Mouse (Mus musculus): ENCODE data around the gene Smagp. TPM values are rescaled to one million over a fixed set of nuclear protein-coding genes. Genes with fewer than 3 reads are reported as not detected.
A peak's percentile ranks its signal among the peaks of the same experiment; 100 is the strongest.

The Smagp gene
- 1 to 10 TPM; 2.4 to 2.6 TPM for total RNA-seq (2021)

DNA sequence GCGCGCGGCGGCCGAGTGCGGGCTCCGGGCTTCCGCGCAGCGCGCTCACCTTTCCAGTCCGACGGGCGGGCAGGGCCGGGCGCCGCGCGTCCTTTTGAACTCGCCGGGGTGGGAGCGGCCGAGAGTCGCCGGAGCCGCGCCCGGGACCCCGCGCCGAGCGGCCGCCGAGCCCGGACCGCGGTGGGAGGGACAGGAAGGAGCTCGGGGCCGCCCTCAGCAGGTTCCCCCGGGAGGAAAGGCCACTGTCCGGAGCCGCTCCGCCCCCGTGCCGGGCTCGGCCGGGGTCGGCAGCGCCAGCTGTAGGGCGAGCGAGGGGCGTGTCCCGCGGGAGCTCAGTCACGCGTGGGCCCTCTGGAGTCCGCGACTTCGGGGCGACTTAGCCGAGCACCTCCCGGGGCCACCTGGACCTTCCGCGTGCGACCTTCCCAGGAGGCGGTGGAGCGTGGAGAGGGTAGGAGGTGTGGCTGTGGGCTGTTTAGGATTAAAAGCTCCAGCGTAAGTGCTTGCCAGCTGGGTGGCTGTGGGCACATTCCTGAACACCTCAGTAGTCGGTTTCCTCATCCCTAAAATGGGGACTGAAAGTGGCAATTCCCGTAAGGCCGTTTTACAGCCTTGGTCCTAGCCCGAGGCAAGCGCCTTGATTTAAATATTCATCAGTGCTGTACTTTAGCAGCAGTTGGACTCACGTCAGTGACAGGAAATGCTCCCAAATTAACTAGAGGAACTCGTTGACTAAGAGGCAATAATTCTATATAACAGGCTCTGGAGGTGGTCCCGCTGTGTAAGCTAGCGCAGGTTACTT lies at the start of gene Smagp:
Gene Smagp (minus strand): TSS at position 241 of the 802 bp plus-strand sequence.
- intact Hi-C loops (cut with DNase I), result no loop called here
- DNase-seq (ENCODE audit: extremely low spot score in 1 of 2, low spot score in 2 of 2), result peak in 1 of 2 experiments; percentile 72

DNA sequence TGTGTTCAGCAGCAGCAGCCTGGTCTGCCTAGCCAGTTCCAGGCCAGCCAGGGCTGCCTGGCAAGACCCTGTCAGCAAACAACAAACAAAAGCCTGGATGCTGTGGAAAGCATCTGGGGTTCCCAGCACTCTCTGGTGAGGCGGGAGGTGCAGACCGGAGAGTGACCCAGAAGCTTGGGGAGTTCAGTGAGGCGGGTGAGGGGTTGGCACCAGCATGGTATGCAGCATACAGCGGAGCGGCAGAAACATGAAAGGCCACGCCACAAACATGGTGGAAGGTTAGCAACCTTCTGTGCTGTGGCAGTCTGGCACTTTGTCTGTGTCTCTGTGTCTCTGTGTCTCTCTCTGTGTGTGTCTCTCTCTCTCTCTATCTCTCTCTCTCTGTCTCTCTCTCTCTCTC lies 49.7 kb upstream of the Smagp start:
- intact Hi-C loops (cut with DNase I), result loop anchor here (10.0 kb wide), 1 partner anchor 162 kb away; no protein-coding TSS in a partner anchor
- DNase-seq (ENCODE audit: extremely low spot score in 1 of 2, low spot score in 2 of 2), result no peak

- no peak for DNase-seq (ENCODE audit: extremely low spot score in 1 of 2, low spot score in 2 of 2)
- intact Hi-C loops (cut with DNase I), result loop anchor here (10.0 kb wide), 1 partner anchor 161 kb away; no protein-coding TSS in a partner anchor
These were observed 49.1 kb upstream of the Smagp start for GRCm38 (mm10) chr15:100685849-100686248.

- intact Hi-C loops (cut with DNase I), result loop anchor here (10.0 kb wide), 1 partner anchor 160 kb away; no protein-coding TSS in a partner anchor
- DNase-seq (ENCODE audit: extremely low spot score in 1 of 2, low spot score in 2 of 2), result no peak
These were observed 48.5 kb upstream of the Smagp start for GRCm38 (mm10) chr15:100685255-100685654.

- no peak for DNase-seq (ENCODE audit: extremely low spot score in 1 of 2, low spot score in 2 of 2)
- intact Hi-C loops (cut with DNase I), result loop anchor here (5.0 to 10.0 kb wide), 3 partner anchors 67 to 217 kb away; partner anchors contain the start of genes Dazap2 and Letmd1
These were observed 47.7 kb upstream of the Smagp start for GRCm38 (mm10) chr15:100684450-100684849.

GRCm38 (mm10) chr15:100683041-100683440 lies 46.3 kb upstream of the Smagp start:
- DNase-seq (ENCODE audit: extremely low spot score in 1 of 2, low spot score in 2 of 2), result peak; percentile 77 to 83
- intact Hi-C loops (cut with DNase I), result loop anchor here (5.0 to 10.0 kb wide), 3 partner anchors 66 to 216 kb away; partner anchors contain the start of genes Dazap2 and Letmd1

DNA sequence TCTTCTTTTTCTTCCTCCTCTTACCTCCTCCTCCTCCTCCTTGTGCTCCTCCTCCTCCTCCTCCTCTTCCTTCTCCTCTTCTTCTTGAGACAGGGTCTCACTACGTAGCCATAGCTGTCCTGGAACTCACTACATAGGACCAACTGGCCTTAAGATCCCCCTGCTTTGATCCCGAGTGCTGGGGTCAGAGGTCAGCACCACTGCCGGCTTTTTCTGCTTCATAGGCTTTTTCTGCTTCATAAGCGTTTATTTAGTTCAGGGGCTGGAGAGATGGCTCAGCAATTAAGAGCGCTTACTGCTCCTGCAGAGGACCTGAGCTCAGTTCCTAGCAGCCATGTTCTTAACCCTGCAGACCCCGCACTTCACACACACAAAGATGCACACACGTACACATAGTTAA lies 45.0 kb upstream of the Smagp start:
- intact Hi-C loops (cut with DNase I), result loop anchor here (5.0 to 10.0 kb wide), 3 partner anchors 64 to 214 kb away; partner anchors contain the start of genes Dazap2 and Letmd1
- DNase-seq (ENCODE audit: extremely low spot score in 1 of 2, low spot score in 2 of 2), result no peak

GRCm38 (mm10) chr15:100680381-100680780 lies 43.6 kb upstream of the Smagp start:
- intact Hi-C loops (cut with DNase I), result loop anchor here (5.0 to 10.0 kb wide), 3 partner anchors 63 to 213 kb away; partner anchors contain the start of genes Dazap2 and Letmd1
- DNase-seq (ENCODE audit: extremely low spot score in 1 of 2, low spot score in 2 of 2), result no peak

DNA sequence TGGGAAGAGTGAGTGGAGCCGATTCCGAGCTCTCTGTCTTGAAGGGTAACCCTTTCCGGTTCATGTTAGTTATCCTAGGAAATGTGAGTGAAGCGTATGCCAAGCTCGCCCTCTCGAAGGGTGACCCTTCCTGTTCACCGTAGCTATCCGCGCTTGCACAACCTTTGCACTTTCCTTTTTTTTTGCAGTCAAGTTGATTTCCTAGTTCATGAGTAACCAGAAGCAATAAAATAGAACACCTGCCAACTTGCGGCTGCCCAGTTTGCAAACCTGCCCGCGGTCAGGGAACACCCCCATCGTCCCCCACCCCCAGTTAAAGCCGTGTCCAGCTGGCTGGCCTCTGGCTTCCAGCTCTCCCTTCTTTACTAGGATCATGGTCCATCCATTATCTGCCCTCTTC lies 42.3 kb upstream of the Smagp start:
- intact Hi-C loops (cut with DNase I), result no loop called here
- DNase-seq (ENCODE audit: extremely low spot score in 1 of 2, low spot score in 2 of 2), result no peak

DNA sequence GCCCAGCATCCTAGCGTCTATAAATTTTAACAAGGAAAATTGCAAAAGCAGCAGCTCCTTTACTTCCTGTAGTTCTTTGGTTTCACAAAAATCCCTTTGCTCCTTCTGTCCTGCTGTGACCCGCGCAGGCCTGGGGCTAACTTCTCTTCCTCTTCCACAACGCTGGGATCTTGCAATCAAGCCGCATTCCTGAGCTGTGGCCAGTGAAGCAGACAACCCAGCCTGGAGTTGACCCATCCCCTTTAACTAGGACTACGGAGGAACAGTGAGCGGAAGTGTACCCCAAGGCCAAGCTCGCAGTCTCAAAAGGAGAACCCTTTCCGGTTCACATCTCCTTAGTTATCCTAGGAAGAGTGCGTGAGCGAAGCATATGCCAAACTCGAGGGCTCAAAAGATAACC lies 41.8 kb upstream of the Smagp start:
- intact Hi-C loops (cut with DNase I), result no loop called here
- DNase-seq (ENCODE audit: extremely low spot score in 1 of 2, low spot score in 2 of 2), result peak in 1 of 2 experiments; percentile 40

DNA sequence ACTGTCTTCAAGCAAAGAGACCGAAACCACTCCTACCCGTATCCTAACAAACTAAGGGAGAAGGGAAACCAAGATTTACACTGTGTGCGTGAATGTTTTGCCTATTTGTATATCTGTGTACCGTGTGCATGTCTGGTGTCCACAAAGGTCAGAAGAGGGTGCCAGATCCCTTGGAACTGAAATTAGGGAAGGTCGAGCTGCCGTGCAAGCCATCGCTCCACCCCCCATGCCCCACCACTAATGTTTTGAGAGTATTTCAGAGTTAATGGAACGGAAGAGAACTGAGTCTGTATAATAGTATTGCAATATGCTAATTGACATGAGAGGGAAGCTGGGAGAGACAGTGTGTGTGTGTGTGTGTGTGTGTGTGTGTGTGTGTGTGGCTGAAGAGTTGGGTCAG lies 40.9 kb upstream of the Smagp start:
- no peak for DNase-seq (ENCODE audit: extremely low spot score in 1 of 2, low spot score in 2 of 2)
- intact Hi-C loops (cut with DNase I), result no loop called here

- intact Hi-C loops (cut with DNase I), result no loop called here
These were observed 39.8 kb upstream of the Smagp start for GRCm38 (mm10) chr15:100676521-100676920.

DNA sequence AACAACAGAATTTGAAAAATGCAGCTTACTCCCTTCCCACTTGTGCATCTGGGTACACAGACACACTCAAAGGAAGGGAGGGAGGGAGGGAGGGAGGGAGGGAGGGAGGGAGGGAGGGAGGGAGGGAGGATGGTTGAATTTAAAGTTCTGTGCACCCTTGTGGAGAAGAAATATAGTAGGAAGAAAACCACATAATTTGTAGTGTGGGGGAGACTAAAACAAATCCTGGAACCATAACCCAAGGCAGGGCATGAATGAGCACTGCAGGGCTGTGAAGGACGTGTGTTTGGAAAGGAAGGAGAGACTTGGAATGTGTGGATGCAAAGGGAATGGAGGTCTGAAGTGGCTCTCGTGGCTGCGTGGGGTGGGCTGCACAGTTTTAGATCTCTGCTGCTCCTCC lies 38.7 kb upstream of the Smagp start:
- DNase-seq (ENCODE audit: extremely low spot score in 1 of 2, low spot score in 2 of 2), result no peak
- intact Hi-C loops (cut with DNase I), result no loop called here

More at GRCm38 (mm10) chr15:100676521-100676920, 39.8 kb upstream of the Smagp start:
- no peak for DNase-seq (ENCODE audit: extremely low spot score in 1 of 2, low spot score in 2 of 2)

DNA sequence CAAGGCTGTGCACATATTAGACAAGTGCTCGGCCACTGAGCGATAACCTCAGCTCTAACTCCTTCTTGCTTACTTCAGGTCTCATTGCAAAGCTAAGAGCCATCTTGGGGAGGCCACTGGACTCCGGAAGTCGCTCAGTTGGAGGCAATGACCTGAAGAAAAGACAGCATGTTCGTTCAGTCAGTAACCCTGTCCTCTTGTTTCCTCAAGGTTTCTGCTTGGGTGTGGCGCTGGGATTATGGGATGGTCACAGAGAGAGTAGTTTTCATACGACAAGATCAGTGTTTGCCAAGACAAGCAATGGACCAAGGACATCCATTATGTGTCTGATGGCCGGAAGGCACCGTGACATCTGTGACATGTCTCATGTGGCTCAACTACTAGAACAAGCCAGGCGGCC lies 37.8 kb upstream of the Smagp start:
- no peak for DNase-seq (ENCODE audit: extremely low spot score in 1 of 2, low spot score in 2 of 2)
- intact Hi-C loops (cut with DNase I), result no loop called here

DNA sequence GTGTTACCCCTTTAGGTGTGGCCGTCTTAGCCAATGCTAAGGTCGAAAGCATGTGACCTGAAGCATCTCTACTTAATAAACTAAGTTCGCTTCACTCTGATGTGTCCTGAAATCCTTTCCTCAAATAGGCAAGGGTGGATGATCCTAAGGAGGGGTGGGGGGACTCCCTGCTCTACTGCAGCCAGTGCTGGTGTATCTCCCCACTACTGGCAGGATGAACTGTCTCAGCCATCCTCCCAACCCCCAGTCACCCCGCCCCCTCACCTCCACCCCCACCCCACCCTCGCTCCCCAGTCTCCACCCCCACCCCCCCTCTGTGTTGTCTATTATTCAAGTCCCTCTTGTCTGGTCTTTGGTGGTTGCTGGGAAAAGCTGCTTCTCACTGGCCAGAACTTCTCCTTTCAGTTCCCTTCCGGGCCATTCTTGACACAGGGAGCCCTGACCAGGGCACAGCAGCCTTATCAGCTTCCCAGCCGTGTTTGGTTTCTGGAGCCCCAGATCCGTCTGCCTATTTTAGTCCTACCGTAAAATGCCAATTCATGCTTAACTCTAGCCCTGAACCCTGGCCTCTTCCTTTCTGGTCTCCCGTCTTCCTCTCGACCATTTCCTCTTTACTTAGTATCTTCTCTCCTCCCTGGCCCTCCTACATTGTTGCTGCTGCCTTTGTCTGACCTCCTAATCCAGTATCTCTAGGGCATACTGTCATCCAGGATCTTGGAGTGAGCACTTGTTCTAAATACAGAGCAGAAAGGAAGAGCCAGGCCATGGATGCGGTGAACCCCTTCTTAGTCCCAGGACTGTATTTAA lies 37.0 kb upstream of the Smagp start:
- intact Hi-C loops (cut with DNase I), result no loop called here
- DNase-seq (ENCODE audit: extremely low spot score in 1 of 2, low spot score in 2 of 2), result no peak

- intact Hi-C loops (cut with DNase I), result no loop called here
- no peak for DNase-seq (ENCODE audit: extremely low spot score in 1 of 2, low spot score in 2 of 2)
These were observed 34.1 kb upstream of the Smagp start for GRCm38 (mm10) chr15:100670833-100671232.

DNA sequence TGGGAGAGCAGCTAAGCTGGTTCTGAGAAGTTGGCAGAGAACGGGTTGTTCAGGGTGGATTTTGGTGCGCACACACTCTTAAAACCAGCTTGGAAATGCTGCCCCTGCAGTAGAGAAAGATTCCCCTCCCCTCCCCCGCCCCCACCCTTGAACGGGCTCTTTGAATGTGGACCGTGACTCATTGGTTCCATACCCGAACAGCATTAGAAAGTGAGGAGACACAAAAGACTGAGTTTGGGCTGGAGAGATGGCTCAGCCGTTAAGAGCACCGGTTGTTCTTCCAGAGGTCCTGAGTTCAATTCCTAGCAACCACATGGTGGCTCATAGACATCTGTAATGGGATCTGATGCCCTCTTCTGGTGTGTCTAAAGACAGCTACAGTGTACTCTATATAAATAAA lies 33.3 kb upstream of the Smagp start:
- intact Hi-C loops (cut with DNase I), result no loop called here
- DNase-seq (ENCODE audit: extremely low spot score in 1 of 2, low spot score in 2 of 2), result no peak

DNA sequence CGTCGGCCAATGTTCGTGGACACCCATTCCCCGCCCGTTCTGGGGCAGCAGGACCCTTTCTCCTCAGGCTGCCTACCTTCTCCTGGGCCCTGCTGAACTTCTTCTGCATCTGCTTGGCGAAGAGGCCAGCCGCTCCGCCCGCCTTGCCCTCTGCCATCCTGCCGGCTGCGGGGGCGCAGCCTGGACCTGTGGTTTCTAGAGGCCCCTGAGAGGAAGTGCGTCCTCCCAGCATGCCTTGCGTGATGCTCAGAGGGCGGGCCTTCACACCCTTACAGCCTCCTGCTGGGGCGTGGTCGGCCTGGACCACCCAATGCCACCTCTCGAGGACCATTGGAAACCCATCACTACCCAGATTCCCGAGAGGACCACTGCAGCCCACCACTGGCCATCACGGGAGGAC lies 32.6 kb upstream of the Smagp start, which contains the start of gene Bin2:
Gene Bin2 (minus strand): TSS at position 217 of the 400 bp plus-strand sequence.
- intact Hi-C loops (cut with DNase I), result no loop called here

DNA sequence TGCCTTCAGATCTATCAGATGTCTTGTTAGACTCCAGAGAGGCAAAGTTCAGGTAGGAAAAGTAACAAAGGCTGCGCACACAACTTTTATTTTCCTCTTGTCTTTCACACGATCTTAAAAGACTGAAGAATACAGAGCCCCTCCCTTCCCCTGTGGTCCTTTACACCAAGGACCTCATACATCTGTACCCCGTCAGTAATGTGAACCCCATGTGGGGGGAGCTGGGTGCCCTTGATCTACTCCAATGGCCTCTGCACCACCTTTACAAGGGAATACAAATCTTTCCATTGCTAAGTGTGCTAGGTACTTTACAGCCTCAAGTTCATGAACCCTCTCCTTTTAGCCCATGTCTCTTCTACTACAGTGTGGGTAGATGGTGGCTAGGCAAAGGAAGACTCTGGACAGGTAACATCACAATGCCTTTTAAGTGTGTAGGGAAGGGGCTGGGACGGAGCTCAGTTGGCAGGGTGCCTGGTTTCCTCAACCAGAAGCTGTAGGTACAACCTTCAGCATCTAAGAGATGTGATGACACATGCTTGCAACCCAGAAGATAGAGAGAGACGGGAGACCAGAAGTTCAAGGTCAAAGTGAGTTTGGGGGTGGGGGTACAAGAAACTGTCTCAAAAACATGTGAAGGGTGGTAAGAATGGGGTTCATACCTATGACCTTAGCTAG lies 31.3 kb upstream of the Smagp start:
- no peak for DNase-seq (ENCODE audit: extremely low spot score in 1 of 2, low spot score in 2 of 2)
- intact Hi-C loops (cut with DNase I), result no loop called here

More for the DNA sequence above, 32.6 kb upstream of the Smagp start, which contains the start of gene Bin2:
- peak in 1 of 2 experiments; percentile 59 for DNase-seq (ENCODE audit: extremely low spot score in 1 of 2, low spot score in 2 of 2)

All from left cerebral cortex, postnatal 10 days (tissue).